Mouse (Mus musculus): ENCODE data around the gene Cul3. TPM values are rescaled to one million over a fixed set of nuclear protein-coding genes. Genes with fewer than 3 reads are reported as not detected.

Gene Cul3
- polyA plus RNA-seq, 1 experiment from 2014 or later = 28.9 TPM

DNA sequence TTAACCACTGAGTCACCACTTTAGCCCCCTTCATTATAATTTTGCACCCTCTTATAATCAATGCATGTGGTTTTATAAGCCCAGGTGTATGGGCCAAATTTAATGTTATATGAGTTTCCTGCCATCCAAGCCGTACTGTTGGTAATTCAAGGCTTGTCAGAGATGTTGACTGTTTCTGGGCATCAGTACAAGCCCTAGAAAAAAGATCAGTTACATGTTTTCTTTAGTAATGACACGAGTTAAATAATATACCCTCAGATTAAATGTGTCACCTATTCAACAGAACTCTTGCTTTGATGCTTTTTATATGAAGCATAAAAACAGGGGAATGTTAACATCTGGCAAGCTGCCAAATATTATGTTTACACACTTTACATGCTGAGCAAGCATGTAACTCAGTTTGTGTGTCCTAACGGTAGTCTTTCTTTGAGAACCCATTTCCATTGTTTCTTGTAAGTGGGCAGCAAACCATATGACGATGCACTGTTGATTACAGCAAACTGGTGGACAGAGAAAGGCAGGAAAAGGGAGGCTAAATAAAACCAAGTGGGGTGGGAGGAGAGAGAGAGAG lies 19.8 kb upstream of the Cul3 start:
- 55% methylated on average over 4 of the region's 4 CpGs for WGBS

DNA sequence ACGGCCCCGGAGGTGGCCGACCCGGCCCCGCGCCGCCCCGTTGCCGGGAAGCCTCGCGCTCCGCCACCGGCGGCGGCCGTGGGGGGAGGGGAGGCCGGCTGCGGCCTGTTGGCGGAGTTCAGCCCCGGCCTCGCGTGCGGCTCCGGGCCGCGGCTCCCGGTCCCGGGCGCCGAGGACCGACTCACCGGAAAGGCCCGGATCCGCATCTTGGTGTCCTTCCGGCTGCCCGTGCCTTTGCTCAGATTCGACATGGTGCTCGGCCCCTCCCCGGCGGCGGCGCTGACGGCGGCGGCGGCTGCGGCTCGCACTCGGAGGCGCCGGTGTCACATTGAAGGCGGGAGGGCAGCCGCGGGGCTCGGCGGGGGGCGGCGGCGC lies 232 bp downstream of the Cul3 start:
- peak overlapping the region; percentile 99 for H3K4me3 ChIP-seq (replicated peaks)
- H3K27me3 ChIP-seq = no peaks in the 10 kb centered on the region
- peak overlapping the region; percentile 98 for H3K27ac ChIP-seq
- peak overlapping the region; percentile 75 for H3K4me2 ChIP-seq
- WGBS = under 1% methylated on average over 49 of the region's 59 CpGs
- H3K9ac ChIP-seq = peak overlapping the region; percentile 97
- H3K36me3 ChIP-seq (replicated peaks) = no peaks in the 10 kb centered on the region
- peaks cover 15% of the 10 kb centered on the region for H3K4me1 ChIP-seq
- H3K9me3 ChIP-seq = no peaks in the 10 kb centered on the region
- ATAC-seq (ENCODE audit: low FRiP score) = peak; percentile 14; the same call in 1 of the 2 replicates

More for the DNA sequence above, 19.8 kb upstream of the Cul3 start:
- Histone ChIP-seq H3K9me3 (no peaks in the 10 kb centered on the region), H3K27me3 (no peaks in the 10 kb centered on the region), H3K9ac (no peak overlapping the region), H3K36me3 (replicated peaks) (no peaks in the 10 kb centered on the region), H3K4me3 (replicated peaks) (no peak overlapping the region), H3K4me1 (no peaks in the 10 kb centered on the region), H3K4me2 (no peak overlapping the region), H3K27ac (no peak overlapping the region)
- ATAC-seq (ENCODE audit: low FRiP score) = no peak

DNA sequence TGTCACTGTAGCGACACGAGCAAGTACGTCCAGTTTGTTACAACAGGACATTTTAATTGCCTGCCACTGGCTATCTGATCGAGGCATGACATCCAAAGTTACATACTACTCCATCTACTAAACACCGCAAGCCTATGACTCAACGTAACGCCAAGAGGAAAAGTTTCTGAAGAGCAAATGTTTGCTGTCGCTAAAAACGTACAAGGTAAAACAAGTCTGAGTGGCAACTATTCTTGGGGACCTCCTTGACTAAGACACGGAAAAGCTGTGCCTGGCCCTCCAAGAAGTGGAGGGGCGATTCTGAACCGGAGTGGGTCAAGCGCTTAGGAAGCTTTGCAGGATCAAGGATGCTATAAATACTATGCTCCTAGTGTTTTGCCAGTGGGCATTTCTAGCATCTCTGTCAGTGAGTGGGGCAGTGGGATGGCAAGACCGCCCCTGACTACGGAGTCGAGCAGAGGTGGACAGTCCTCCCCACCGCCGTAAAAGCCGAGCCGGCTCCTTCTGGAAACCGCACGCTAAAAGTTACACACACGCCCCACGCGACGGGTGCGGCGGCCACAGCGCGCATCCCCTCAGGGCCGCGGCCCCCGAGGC lies 757 bp downstream of the Cul3 start:
- Histone ChIP-seq H3K4me1 (peaks cover 15% of the 10 kb centered on the region), H3K27ac (peak overlapping the region; percentile 98), H3K9me3 (no peaks in the 10 kb centered on the region), H3K4me3 (replicated peaks) (peak overlapping the region; percentile 99), H3K9ac (peak overlapping the region; percentile 97), H3K27me3 (no peaks in the 10 kb centered on the region), H3K4me2 (peak overlapping the region; percentile 75), H3K36me3 (replicated peaks) (no peaks in the 10 kb centered on the region)
- under 1% methylated on average over 33 of the region's 33 CpGs for WGBS
- peak; percentile 2; the same call in 1 of the 2 replicates for ATAC-seq (ENCODE audit: low FRiP score)

DNA sequence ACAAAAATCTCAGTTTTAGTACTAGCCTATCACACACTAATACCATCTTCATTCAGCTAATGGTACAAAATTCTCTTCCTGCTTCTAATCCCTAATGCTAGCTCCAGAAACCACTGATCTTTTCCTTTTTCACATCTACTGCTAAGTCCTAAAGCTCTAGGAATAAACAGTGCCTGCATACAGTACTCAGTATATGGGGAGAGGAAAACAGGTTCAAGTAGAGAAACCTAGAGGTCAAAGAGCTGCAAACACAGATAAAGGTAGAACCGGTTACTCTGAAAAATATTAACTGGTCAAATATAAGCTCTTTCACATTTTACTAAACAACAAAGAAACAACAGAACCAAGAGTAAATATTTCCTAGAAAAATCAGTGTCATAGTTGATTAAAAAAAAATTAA lies 1.9 kb downstream of the Cul3 start:
- Histone ChIP-seq H3K4me3 (replicated peaks) (peak overlapping the region; percentile 99), H3K9ac (peak overlapping the region; percentile 97; the same call in 1 of the 2 replicates), H3K27me3 (no peaks in the 10 kb centered on the region), H3K4me2 (peak overlapping the region; percentile 75), H3K36me3 (replicated peaks) (no peaks in the 10 kb centered on the region), H3K27ac (no peak overlapping the region), H3K9me3 (no peaks in the 10 kb centered on the region), H3K4me1 (peaks cover 15% of the 10 kb centered on the region)
- 57% methylated on average over 1 of the region's 1 CpGs for WGBS
- no peak for ATAC-seq (ENCODE audit: low FRiP score)

DNA sequence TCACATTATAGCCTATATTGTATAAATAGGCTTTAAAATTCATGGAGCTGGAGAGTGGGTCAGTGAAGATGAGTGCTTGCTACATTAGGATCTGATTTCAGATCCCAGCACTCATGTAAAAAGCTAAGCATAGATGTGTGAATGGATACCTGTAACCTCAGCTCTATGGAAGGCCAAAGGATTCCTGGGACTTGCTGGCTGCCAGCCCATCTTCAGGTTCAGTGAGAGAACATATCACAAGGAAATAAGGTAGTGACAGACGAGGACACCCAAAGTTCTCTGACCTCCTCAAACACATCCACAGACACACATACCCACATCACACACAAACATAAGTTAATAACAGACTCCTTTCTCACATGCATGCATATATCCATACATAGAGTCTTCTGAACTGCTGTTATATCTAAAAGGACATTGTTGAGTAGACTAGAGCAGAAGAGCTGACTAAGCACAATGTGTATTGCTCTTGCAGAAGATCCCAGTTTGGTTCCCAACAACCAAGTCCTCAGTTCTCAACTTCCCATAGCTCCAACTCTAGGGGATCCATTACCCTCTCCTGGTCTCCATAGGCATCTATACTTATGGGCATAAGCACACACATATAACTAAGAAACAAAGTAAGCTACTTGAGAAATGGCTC lies 4.4 kb downstream of the Cul3 start:
- no peaks in the 10 kb centered on the region for H3K27me3 ChIP-seq
- no peak for ATAC-seq (ENCODE audit: low FRiP score)
- no peak overlapping the region for H3K4me2 ChIP-seq
- 75% methylated on average over 1 of the region's 1 CpGs for WGBS
- H3K27ac ChIP-seq = no peak overlapping the region
- H3K4me3 ChIP-seq (replicated peaks) = no peak overlapping the region
- peaks cover 19% of the 10 kb centered on the region for H3K4me1 ChIP-seq
- H3K36me3 ChIP-seq (replicated peaks) = no peaks in the 10 kb centered on the region
- H3K9ac ChIP-seq = no peak overlapping the region
- H3K9me3 ChIP-seq = no peaks in the 10 kb centered on the region

DNA sequence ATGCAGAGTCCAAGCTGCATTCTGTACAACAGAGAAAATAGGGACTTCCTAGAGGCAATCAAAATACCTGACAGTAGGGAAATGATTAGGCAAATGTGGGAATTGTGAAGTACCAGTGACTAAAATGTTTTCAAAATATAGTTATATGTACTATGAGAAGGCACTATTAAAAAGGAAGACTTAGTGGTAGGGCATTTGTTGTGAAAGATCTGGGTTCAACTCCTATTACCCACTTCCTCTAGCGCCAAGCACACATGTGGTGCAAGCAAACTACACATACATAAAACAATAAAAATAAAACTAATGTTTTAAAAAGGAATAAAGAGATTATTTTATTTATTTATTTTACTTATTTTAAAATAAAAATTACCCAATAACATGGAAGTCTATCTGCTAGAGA lies 5.2 kb downstream of the Cul3 start:
- WGBS = 96% methylated on average over 1 of the region's 1 CpGs
- no peak overlapping the region for H3K4me2 ChIP-seq

DNA sequence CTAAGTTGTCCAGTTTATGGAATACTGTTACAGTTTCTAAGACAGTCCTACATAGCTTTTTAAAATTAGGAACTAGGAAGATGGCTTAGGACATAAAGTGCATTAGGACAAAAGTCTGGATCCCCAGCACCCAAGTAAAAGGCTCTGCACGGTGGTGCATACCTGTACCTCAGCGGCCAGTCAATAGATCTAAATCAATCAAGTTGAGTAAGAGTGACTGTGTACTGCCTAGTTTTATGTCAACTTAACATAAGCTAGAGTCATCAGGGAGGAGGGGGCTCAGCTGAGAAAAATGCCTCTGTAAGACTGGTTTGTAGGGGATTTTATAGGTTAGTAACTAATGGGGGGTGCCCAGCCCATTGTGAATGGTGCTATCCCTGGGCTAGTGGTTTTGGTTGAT lies 9.3 kb downstream of the Cul3 start:
- no peak overlapping the region for H3K4me2 ChIP-seq
- no peak overlapping the region for H3K27ac ChIP-seq
- no peaks in the 10 kb centered on the region for H3K27me3 ChIP-seq
- no peaks in the 10 kb centered on the region for H3K9me3 ChIP-seq
- H3K9ac ChIP-seq = no peak overlapping the region
- H3K36me3 ChIP-seq (replicated peaks) = no peaks in the 10 kb centered on the region
- WGBS = 83% methylated on average over 2 of the region's 2 CpGs
- peaks cover 11% of the 10 kb centered on the region; the same call in 1 of the 2 replicates for H3K4me1 ChIP-seq
- H3K4me3 ChIP-seq (replicated peaks) = no peak overlapping the region
- no peak for ATAC-seq (ENCODE audit: low FRiP score)

More for the DNA sequence above, 5.2 kb downstream of the Cul3 start:
- H3K36me3 ChIP-seq (replicated peaks) = no peaks in the 10 kb centered on the region
- H3K27me3 ChIP-seq = no peaks in the 10 kb centered on the region
- peaks cover 22% of the 10 kb centered on the region for H3K4me1 ChIP-seq
- no peak for ATAC-seq (ENCODE audit: low FRiP score)
- H3K9me3 ChIP-seq = no peaks in the 10 kb centered on the region
- no peak overlapping the region for H3K9ac ChIP-seq
- H3K4me3 ChIP-seq (replicated peaks) = no peak overlapping the region
- no peak overlapping the region for H3K27ac ChIP-seq

DNA sequence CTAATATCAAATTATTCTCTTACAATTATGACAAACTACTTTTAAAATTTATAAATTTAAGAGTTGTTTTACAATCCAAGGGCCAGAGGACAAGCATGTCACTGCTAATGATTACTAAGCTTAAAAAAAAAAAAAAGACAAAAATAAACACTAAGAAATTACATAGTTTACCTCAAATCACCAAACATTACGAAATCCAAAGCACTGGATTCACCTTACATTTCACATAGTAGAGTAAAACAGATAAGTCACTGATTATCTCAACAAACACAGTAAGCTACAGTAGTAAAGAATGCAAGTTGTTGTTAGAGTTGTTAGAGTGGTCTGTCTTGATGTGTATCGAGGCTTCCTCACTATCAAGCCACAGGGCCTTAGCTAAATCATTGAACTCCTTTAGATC lies 14.5 kb downstream of the Cul3 start:
- 94% methylated on average over 2 of the region's 2 CpGs for WGBS
- Histone ChIP-seq H3K9me3 (no peaks in the 10 kb centered on the region), H3K27ac (no peak overlapping the region), H3K4me2 (no peak overlapping the region), H3K4me3 (replicated peaks) (no peak overlapping the region), H3K4me1 (peaks cover 2% of the 10 kb centered on the region; the same call in 1 of the 2 replicates), H3K27me3 (no peaks in the 10 kb centered on the region), H3K36me3 (replicated peaks) (0 out of 2 replicates have a peak, but pooled peaks cover 3% of the 10 kb centered on the region), H3K9ac (no peak overlapping the region)
- no peak for ATAC-seq (ENCODE audit: low FRiP score)

DNA sequence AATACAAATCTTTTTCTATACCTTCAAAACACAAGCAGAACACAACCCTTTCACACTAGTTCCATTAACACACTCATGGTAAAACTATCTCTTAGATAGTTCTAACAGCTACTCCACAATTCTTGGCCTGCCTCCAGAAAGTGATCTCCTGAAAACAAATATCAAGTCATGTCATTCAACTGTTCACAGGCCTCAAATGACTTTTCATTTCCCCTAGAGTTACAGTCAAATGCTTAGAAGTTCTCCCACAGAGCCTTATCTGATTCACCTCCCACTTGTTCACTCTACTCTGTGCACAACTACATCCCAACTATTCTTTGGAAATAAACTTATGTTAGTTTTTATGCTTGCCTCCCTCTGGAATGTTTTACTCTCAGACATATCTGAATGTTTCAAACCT lies 15.9 kb downstream of the Cul3 start:
- no peak overlapping the region for H3K27ac ChIP-seq
- no peak for ATAC-seq (ENCODE audit: low FRiP score)

DNA sequence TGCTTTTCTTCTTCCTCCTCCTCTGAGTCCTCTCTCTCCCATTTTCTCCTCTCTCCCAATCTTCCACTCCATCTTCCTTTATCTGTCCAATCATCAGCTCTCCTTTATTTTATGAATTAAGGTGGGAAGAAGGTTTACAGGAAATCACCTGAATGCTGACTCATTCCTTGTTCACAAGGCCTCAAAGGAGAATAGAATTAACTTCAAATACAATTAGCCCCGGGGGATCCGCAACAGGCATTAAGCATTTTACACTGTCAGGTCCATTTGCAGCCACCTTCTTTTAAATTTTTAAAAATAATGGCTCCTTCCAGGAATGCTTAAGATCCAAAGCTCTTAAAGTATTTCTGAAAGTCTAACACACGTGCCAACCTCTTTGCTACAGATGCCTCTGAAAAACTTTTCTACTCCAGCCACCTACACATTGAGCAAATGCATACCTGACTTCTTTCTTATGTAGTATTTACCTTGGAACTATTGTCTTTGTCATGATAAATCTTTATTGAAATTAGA lies 24.7 kb downstream of the Cul3 start:
- Histone ChIP-seq H3K27me3 (no peaks in the 10 kb centered on the region), H3K9ac (no peak overlapping the region), H3K27ac (no peak overlapping the region), H3K9me3 (no peaks in the 10 kb centered on the region), H3K4me3 (replicated peaks) (no peak overlapping the region), H3K36me3 (replicated peaks) (no peaks in the 10 kb centered on the region), H3K4me1 (no peaks in the 10 kb centered on the region), H3K4me2 (no peak overlapping the region)
- no peak for ATAC-seq (ENCODE audit: low FRiP score)
- 84% methylated on average over 3 of the region's 3 CpGs for WGBS

More for the DNA sequence above, 15.9 kb downstream of the Cul3 start:
- Histone ChIP-seq H3K36me3 (replicated peaks) (0 out of 2 replicates have a peak, but pooled peaks cover 3% of the 10 kb centered on the region), H3K9ac (no peak overlapping the region), H3K9me3 (no peaks in the 10 kb centered on the region), H3K4me3 (replicated peaks) (no peak overlapping the region), H3K27me3 (no peaks in the 10 kb centered on the region), H3K4me2 (no peak overlapping the region), H3K4me1 (no peaks in the 10 kb centered on the region)

DNA sequence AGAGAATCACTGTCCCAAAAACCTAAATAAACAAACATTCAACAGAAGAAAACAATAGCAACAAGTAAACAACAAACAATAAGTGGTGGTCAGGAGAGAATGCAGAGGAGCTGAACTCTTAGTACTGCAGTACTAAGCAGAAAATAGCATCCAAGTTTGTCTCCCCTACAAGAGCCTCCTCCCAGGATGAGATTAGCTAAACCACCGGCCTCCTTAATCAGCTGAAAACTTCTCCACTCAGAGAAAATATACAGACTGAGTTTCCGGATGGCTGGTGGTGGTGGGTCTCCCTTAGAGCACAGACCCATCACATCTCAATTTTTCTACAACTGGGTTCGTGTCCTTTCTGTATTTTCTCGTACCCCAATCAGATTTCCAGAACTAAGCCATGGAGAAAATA lies 47.0 kb downstream of the Cul3 start:
- Histone ChIP-seq H3K4me3 (replicated peaks) (no peak overlapping the region), H3K27ac (no peak overlapping the region), H3K9ac (no peak overlapping the region), H3K36me3 (replicated peaks) (no peaks in the 10 kb centered on the region), H3K4me1 (0 out of 2 replicates have a peak, but pooled peaks cover 3% of the 10 kb centered on the region), H3K27me3 (no peaks in the 10 kb centered on the region), H3K9me3 (no peaks in the 10 kb centered on the region), H3K4me2 (no peak overlapping the region)
- no peak for ATAC-seq (ENCODE audit: low FRiP score)
- 80% methylated on average over 4 of the region's 4 CpGs for WGBS

DNA sequence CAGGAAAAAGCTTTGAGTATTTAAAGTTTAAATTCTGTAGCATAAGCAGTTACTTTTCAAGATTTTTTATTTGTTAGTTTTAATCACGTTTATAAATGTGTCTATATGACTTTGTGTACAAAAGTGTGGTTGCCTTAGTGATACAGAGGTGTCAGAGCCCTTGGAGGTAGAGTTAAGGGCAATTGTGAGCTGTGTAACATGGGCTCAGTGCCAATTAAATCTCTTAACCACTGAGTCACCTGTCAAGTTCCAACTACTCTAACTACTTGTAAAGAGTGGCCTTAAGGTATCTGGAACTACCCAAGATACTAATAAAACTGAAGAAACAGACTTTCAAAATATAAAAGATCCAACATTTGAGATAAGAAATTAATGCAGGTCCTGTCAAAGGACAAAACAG lies 61.5 kb downstream of the Cul3 start:
- H3K4me3 ChIP-seq (replicated peaks) = no peak overlapping the region
- ATAC-seq (ENCODE audit: low FRiP score) = no peak
- H3K9ac ChIP-seq = no peak overlapping the region
- H3K27ac ChIP-seq = no peak overlapping the region
- no peaks in the 10 kb centered on the region for H3K9me3 ChIP-seq
- 94% methylated on average over 1 of the region's 1 CpGs for WGBS
- H3K36me3 ChIP-seq (replicated peaks) = peaks cover 25% of the 10 kb centered on the region
- H3K4me1 ChIP-seq = no peaks in the 10 kb centered on the region
- H3K4me2 ChIP-seq = no peak overlapping the region
- no peaks in the 10 kb centered on the region for H3K27me3 ChIP-seq

All from forebrain, embryonic 12.5 days (tissue).